Mouse (Mus musculus) gonadal fat pad, adult 2 months (tissue): Measurements from ENCODE around the gene Epb42. TPM values are rescaled to one million over a fixed set of nuclear protein-coding genes. Genes with fewer than 3 reads are reported as not detected.

Experiments used
- polyA plus RNA-seq: library from polyadenylated mRNA; depleted of rRNA; stranded (reverse); fragments of >200 nt; gene quantifications from 2 replicates; pipeline ENCODE4 v1.2.3, GENCODE M21; 2012; rRNA removed

The Epb42 gene
- polyA plus RNA-seq, 1 experiment: 0.11 TPM

Other genes starting within 250 kb of the Epb42 start
- 13.9 and 16.4 TPM in 2 replicates for gene Cdan1, start 186.9 kb downstream of the Epb42 start, polyA plus RNA-seq
- 3.1 and 3.9 TPM in 2 replicates for gene Ttbk2, start 186.5 kb downstream of the Epb42 start, polyA plus RNA-seq
- gene Ubr1, start 66.4 kb downstream of the Epb42 start, polyA plus RNA-seq: 31.0 and 33.1 TPM in 2 replicates
- gene Tmem62, start 60.1 kb downstream of the Epb42 start, polyA plus RNA-seq: 10.7 and 12.2 TPM in 2 replicates
- gene Ccndbp1, start 28.7 kb downstream of the Epb42 start, polyA plus RNA-seq: 28.4 and 32.4 TPM in 2 replicates
- 0.23 TPM in 1 of 2 replicates, not detected in the other for gene Tgm5, start 48.8 kb upstream of the Epb42 start, polyA plus RNA-seq
- not detected in 2 replicates for gene Tgm7, start 72.7 kb upstream of the Epb42 start, polyA plus RNA-seq
- gene Adal, start 103.4 kb upstream of the Epb42 start, polyA plus RNA-seq: 5.7 and 5.8 TPM in 2 replicates
- gene Lcmt2, start 103.6 kb upstream of the Epb42 start, polyA plus RNA-seq: 9.4 and 10.3 TPM in 2 replicates
- 22.5 and 26.1 TPM in 2 replicates for gene Tubgcp4, start 133.6 kb upstream of the Epb42 start, polyA plus RNA-seq
- 3.0 and 3.9 TPM in 2 replicates for gene Zscan29, start 134.1 kb upstream of the Epb42 start, polyA plus RNA-seq
- gene Trp53bp1, start 234.3 kb upstream of the Epb42 start, polyA plus RNA-seq: 26.1 and 29.4 TPM in 2 replicates